Mouse (Mus musculus) mature B cell (primary cell): ENCODE results near the gene Stx8.

ENCODE experiments used
- in situ Hi-C: fragments of 300-500 bp; cut with MboI; formaldehyde crosslinking; loops from 2 replicates; pipeline ENCODE4 v1.14.3; 2019

The Stx8 gene

GRCm38 (mm10) chr11:68083562-68083961 is 117.6 kb downstream of the Stx8 start:
- in situ Hi-C loops, result no loop called here

- in situ Hi-C loops, result no loop called here
Measured at GRCm38 (mm10) chr11:68086221-68086620, 120.2 kb downstream of the Stx8 start.

GRCm38 (mm10) chr11:68089426-68089825 is 123.4 kb downstream of the Stx8 start:
- in situ Hi-C loops, result no loop called here

DNA sequence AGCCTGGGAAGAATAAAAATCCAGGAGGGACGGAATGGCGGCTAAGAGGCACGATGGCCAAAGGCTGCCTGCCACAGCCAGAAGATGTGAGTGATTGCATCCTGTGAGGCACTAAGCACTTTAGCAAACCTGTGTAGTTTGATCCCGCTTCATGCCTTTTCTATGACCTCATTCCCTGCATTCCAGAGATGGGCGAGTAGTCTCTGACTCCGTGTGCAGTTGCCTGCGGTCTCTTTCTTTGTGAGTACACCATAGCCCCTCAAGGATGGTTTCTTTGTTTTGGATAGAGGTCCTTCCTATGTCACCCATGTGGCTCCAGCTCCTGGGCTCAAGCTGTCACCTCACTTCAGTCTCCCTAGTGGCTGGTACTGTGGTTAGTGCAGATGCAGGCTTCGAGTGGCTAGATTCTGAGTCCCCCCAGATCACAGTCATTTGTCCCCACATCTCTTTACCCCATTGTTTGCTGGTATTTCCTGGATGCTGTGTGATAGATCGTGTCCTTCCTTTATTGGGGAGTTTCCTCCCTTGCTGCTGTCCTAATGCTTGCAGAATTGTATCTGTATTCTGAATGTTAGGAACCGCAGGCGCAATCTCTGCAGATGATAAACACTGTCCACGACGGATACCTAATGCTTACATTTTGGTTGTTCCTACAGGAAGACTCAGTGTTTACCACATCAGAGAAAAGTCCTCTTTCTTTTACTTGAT is 124.0 kb downstream of the Stx8 start:
- in situ Hi-C loops, result no loop called here

DNA sequence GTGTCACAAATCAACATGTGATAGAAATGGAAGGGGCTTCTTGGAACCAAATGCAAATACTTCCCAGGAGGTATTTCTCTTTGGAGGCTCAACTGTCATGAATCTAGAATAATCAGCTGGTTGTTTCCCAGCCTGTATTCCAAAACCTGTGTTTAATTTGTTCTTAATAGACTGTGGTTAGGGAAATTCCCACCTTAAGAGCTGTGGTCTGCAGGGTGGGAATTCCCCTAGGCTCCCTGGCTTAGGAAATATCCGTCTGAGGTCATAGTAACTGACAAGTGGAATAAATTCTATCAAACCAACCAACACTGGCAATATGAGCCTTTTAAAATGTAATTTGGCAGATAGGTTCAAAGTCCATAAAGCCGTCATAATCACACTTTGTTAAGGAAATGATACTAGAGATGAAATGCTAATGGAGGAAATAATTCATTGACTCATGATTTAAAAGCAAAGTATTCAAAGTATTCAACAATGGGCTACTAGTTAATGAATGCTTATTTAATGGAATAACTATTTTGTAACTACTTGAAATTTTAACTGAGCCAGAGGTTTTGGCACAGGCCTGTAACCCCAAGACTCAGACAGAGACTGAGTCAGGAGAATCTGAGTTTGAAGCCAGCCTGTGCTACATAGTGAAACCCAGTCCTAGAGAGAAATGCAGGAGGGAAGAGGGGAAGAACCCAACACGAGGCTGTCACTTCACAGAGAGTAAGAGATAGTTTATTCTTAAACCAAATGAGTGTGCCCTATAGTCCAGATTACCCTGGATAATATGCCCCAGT is 126.2 kb downstream of the Stx8 start:
- in situ Hi-C loops, result no loop called here

GRCm38 (mm10) chr11:68101598-68101997 is 135.6 kb downstream of the Stx8 start:
- in situ Hi-C loops, result no loop called here

DNA sequence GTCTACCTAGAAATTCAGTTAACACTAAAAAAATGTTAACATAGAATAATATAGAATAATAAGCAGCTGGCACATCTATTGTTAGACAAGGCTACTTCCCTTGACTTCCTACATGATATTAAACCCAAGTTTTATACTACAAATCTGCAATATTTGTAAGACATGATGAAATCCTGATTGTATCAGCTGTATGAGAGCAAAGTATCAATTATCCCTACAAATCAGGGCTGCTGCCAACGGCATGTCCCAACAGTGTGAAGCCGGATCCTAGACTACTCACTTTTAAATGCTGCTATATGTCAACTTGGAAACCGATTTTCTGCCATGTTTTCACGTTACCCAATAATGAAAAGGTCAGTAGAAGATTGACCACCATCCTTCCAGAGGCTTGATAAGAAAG is 137.5 kb downstream of the Stx8 start:
- in situ Hi-C loops, result no loop called here

DNA sequence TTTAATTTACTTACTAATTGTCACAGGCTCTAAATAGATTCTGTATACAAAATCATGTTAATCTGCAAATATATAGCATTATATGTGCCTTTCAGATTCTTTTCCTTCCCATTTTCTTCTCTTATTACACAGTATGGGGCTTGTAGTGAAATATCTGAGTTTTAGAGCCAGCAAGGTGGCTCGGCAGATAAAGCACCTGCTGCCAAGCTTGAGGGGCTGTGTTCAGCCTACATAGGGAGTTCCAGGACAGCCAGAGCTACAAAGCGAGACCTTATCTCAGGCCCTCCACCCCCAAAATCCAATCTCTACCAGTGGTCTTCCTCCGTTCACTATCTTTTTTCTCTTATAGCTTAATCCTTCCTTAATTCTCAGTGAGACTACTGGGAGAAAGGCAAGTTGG is 140.1 kb downstream of the Stx8 start:
- in situ Hi-C loops, result no loop called here

DNA sequence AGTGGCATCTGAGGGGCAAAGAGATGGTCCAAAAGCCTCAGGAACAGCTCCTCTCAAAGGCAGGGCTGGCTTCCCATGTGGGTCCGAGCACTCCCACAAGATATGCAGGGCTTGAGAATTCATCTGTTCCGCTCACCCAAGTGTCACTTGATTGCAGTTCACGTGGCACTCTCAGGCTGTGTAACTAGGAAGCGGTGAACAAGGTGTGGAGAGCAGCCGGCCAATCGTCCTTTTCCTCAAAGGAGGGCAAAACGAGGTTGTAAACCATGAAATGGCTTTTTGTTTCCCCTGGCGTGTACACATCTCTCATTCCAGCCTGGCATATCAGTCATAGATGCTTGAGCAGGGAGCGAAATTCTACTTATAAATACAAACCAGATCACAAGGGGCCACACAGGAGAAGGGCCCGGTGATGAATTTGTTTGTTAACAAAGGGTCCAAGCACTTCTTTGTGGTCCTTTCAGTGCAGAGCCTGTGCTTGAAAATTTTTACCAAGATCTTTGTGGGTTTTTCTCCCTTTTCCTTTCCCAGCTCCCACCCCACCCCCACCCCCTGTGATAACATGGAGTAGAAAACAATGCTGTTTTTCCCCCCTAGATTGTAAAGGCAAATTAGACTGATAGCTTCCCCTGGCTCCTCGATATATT is 147.6 kb downstream of the Stx8 start:
- in situ Hi-C loops, result no loop called here

GRCm38 (mm10) chr11:68114202-68114601 is 148.2 kb downstream of the Stx8 start:
- in situ Hi-C loops, result no loop called here

- in situ Hi-C loops, result no loop called here
Measured at GRCm38 (mm10) chr11:68116157-68116556, 150.2 kb downstream of the Stx8 start.

- in situ Hi-C loops, result no loop called here
Measured at GRCm38 (mm10) chr11:68117878-68118660, 152.1 kb downstream of the Stx8 start.

DNA sequence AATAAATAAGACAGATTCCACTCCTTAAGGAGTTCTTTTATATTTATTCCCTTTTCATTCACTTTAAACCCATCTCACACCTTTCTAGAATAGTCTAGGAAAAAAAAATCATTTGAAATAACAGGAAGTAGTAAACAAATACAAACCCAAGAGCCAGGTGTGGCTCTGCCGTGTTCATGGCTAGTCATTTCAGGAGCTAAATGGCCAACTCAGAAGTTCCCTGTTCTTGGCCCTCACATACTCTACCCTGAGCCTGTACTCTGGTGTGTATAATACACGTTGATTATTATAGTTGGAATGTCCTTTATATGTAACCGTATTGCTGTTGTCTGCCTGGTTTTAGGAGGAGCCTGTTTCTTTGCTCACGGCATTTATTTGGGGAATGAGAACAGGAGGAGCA is 152.7 kb downstream of the Stx8 start:
- in situ Hi-C loops, result no loop called here

DNA sequence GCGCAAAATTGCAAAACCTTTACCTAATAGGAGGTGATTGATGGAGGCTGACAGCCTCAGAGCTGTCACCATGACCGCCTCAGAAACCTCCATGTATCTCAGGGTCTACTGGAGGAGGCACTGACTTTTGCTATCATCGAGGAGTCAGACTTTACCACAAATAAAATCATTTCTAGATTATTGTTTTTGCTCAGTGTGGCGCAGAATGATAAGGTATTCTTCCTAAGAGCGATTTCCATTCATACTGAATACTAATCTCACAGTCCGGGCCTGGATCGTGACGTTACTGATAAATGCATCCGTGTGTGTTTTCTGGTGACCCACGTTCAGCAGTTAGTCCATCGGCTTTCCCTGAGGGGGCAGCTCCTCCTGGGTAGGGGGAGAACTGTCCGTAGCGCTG is 153.1 kb downstream of the Stx8 start:
- in situ Hi-C loops, result no loop called here

GRCm38 (mm10) chr11:68121260-68121659 is 155.3 kb downstream of the Stx8 start:
- in situ Hi-C loops, result no loop called here

DNA sequence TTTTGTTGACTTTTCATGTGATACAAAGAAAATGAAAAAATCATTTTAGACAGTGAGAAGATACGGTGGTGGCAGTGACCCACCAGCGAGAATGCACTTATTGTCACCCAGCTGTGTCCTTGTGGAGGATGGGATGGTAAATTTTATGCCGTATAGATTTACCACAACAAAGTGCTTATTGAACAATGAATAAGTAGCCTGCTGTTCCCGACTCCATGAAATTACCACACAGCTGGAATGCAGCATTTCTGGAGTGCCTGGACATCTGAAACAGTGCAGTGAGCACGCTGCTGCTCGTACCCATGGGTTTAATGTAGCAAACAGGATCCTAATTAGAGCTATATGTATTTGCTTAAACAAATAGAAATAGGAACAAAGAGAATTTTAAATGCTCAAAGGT is 155.7 kb downstream of the Stx8 start:
- in situ Hi-C loops, result no loop called here

DNA sequence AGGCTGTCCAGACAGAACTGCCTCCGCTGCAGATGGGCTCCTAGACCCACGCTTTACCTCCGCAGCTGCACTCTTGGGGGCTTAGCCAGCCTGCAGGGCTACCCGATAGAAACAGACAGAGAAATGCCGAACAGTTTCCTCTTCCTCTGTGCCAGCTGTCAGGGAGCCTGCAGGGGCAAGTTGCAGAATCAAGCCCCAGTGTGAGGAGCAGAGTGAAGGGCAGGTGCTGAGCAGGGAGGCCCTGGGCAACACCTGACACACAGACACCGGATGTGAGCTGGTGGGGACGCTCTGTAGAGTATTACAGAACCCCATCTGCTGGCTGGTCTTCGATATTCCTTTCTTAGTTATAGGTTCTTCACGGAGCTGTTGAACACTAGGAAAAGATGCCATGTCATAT is 160.1 kb downstream of the Stx8 start:
- in situ Hi-C loops, result no loop called here

DNA sequence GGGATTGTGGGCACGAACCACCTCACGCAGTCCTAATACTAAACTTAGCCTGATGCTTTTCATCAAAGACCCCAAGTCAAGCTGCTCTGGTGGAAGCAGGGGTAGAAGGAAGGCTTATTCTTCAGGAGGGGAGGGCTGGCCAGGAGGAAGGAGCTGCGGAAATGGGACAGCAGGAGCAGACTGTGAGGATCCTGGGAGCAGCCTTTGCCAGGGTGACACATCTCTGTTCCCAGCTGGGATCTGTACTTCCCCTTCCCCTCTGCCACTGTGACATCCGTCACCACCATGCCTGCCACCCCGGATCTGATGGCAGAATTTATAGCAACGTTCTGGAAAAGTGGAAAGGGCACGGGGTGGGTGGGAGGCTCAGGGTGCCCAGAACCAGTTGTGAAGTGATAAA is 168.5 kb downstream of the Stx8 start:
- in situ Hi-C loops, result no loop called here

GRCm38 (mm10) chr11:68135350-68135749 is 169.4 kb downstream of the Stx8 start:
- in situ Hi-C loops, result no loop called here

DNA sequence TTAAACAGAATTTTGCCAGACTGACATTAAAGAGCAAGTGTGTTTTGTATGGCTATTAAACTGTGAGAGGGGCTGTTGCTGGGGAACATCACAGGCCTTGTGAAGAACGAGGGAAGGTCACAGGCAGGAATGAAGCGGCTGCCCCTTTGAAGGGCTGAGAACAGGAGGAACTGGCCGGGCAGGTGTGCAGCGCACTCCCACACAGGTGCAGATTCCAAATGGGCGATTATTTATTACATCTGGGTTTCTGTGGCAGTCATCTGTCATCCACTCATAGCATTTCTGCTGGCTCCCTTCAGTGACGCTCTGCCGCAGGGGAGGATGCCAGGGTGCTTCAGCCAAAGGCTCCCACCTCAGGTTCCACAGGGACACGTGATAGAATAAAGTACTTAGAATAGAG is 170.7 kb downstream of the Stx8 start:
- in situ Hi-C loops, result no loop called here

GRCm38 (mm10) chr11:68142296-68142695 is 176.3 kb downstream of the Stx8 start:
- in situ Hi-C loops, result no loop called here
